Mouse (Mus musculus): ENCODE results near the gene Sipa1l3. TPM values are rescaled to one million over a fixed set of nuclear protein-coding genes. Genes with fewer than 3 reads are reported as not detected.

Gene Sipa1l3
- polyA plus RNA-seq, 1 experiment from 2014 or later, result 9.7 TPM

DNA sequence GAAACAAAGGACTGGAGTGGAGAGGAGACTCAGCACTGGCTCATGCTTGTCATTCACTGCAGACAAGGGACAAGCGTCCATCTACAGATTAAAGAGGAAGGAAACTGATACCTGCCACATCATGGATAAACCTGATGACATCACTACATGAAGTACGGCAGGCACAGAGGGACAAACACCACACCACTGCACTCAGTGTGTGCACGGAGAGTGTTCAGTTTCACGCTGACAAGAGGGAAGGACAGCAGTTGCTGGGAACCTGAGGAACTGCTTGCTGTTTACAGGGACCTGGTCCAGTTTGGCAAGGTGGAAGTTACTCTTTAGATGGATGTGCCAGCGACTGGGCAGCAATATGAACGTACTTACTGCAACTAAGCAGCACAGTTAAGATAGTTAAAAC is 62.9 kb downstream of the Sipa1l3 start:
- Histone ChIP-seq H3K36me3 (ENCODE audit: control insufficient read depth, insufficient read depth, low read length) (no peaks in the 10 kb centered on the region), H3K4me3 (ENCODE audit: low read depth, low read length) (no peak overlapping the region), H3K4me2 (replicated peaks; ENCODE audit: low read depth) (no peak overlapping the region), H3K9me3 (ENCODE audit: control insufficient read depth, low read length) (no peaks in the 10 kb centered on the region), H3K27me3 (ENCODE audit: control insufficient read depth, insufficient read depth, low read length) (no peaks in the 10 kb centered on the region), H3K9ac (ENCODE audit: low read length) (no peak overlapping the region), H3K27ac (replicated peaks) (no peak overlapping the region), H3K4me1 (replicated peaks; ENCODE audit: control insufficient read depth, insufficient read depth) (peaks cover 10% of the 10 kb centered on the region; the same call in 1 of the 2 replicates)
- TF ChIP-seq CTCF (IDR thresholded peaks at IDR 0.05; ENCODE audit: low read depth) (no peak), EP300 (optimal IDR thresholded peaks at IDR 0.05) (no peak)
- DNase-seq (ENCODE audit: low spot score) (no peak), ATAC-seq (ENCODE audit: low FRiP score, low TSS enrichment) (no peak)
- 59% methylated on average over 6 of the region's 6 CpGs for WGBS

DNA sequence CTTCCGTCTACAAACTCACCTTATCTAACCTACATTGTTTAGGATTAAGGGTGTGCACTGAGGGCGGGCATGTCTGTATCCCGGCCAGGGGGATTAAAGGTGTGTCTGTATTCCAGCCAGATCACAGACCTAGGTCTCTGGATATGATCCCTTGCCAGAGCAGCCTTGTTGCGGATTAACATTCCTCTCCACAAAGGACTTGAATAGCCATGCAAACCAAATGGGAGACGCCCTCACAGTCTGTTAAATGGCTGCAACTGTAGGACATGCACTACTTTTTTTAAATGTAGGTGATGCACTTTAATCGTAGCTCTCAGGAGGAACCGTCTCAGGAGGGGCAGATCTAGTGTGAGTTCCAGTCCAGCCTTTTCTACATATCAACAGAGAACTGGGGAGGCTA is 63.5 kb downstream of the Sipa1l3 start:
- ATAC-seq (ENCODE audit: low FRiP score, low TSS enrichment), result no peak
- H3K27me3 ChIP-seq (ENCODE audit: control insufficient read depth, insufficient read depth, low read length), result no peaks in the 10 kb centered on the region
- H3K9ac ChIP-seq (ENCODE audit: low read length), result no peak overlapping the region
- H3K4me1 ChIP-seq (replicated peaks; ENCODE audit: control insufficient read depth, insufficient read depth), result peaks cover 10% of the 10 kb centered on the region; the same call in 1 of the 2 replicates
- H3K4me2 ChIP-seq (replicated peaks; ENCODE audit: low read depth), result no peak overlapping the region
- H3K27ac ChIP-seq (replicated peaks), result no peak overlapping the region
- 43% methylated on average over 7 of the region's 7 CpGs for WGBS
- DNase-seq (ENCODE audit: low spot score), result no peak
- no peak overlapping the region for H3K4me3 ChIP-seq (ENCODE audit: low read depth, low read length)
- no peaks in the 10 kb centered on the region for H3K9me3 ChIP-seq (ENCODE audit: control insufficient read depth, low read length)
- H3K36me3 ChIP-seq (ENCODE audit: control insufficient read depth, insufficient read depth, low read length), result no peaks in the 10 kb centered on the region
- TF ChIP-seq EP300 (optimal IDR thresholded peaks at IDR 0.05) (no peak), CTCF (IDR thresholded peaks at IDR 0.05; ENCODE audit: low read depth) (no peak)

- no peak overlapping the region for H3K4me3 ChIP-seq (ENCODE audit: low read depth, low read length)
- H3K4me2 ChIP-seq (replicated peaks; ENCODE audit: low read depth), result peak overlapping the region; percentile 34; the same call in 1 of the 2 replicates
- H3K9ac ChIP-seq (ENCODE audit: low read length), result 0 out of 2 replicates have a peak overlapping the region, but pooled peaks have one; percentile 4
- no peak for TF ChIP-seq CTCF (IDR thresholded peaks at IDR 0.05; ENCODE audit: low read depth)
- peak; percentile 9 for TF ChIP-seq EP300 (optimal IDR thresholded peaks at IDR 0.05)
- WGBS, result 26% methylated on average over 18 of the region's 18 CpGs
- no peaks in the 10 kb centered on the region for H3K36me3 ChIP-seq (ENCODE audit: control insufficient read depth, insufficient read depth, low read length)
- DNase-seq (ENCODE audit: low spot score) (peak; percentile 47), ATAC-seq (ENCODE audit: low FRiP score, low TSS enrichment) (peak; percentile 43; the same call in 1 of the 2 replicates)
- peak overlapping the region; percentile 83 for H3K27ac ChIP-seq (replicated peaks)
- peaks cover 10% of the 10 kb centered on the region; the same call in 1 of the 2 replicates for H3K4me1 ChIP-seq (replicated peaks; ENCODE audit: control insufficient read depth, insufficient read depth)
- H3K27me3 ChIP-seq (ENCODE audit: control insufficient read depth, insufficient read depth, low read length), result no peaks in the 10 kb centered on the region
- H3K9me3 ChIP-seq (ENCODE audit: control insufficient read depth, low read length), result no peaks in the 10 kb centered on the region
These were observed 65.3 kb downstream of the Sipa1l3 start for GRCm38 (mm10) chr7:29452991-29453741.

DNA sequence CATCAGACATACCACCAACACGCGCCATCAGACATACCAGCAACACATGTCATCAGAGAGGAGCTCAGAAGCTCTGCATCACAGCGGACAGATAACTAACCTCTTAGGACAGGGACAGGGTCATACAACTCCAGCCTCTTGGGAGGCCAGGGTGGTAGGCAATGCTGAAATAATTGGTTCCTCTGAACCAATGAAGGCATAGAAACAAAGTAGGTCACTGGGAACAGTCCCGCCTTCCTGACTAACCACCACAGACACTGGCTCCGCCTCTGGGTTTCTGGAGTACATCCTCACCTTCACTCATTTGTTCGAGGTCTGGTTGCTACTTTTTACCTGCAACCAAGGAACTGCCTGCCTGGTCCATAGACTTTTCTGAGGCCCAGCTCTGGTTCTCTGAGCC is 66.1 kb downstream of the Sipa1l3 start:
- H3K27ac ChIP-seq (replicated peaks), result peak overlapping the region; percentile 83
- no peaks in the 10 kb centered on the region for H3K27me3 ChIP-seq (ENCODE audit: control insufficient read depth, insufficient read depth, low read length)
- H3K4me3 ChIP-seq (ENCODE audit: low read depth, low read length), result no peak overlapping the region
- H3K4me1 ChIP-seq (replicated peaks; ENCODE audit: control insufficient read depth, insufficient read depth), result peaks cover 5% of the 10 kb centered on the region; the same call in 1 of the 2 replicates
- DNase-seq (ENCODE audit: low spot score) (no peak), ATAC-seq (ENCODE audit: low FRiP score, low TSS enrichment) (no peak)
- TF ChIP-seq CTCF (IDR thresholded peaks at IDR 0.05; ENCODE audit: low read depth) (no peak), EP300 (optimal IDR thresholded peaks at IDR 0.05) (no peak)
- no peak overlapping the region for H3K4me2 ChIP-seq (replicated peaks; ENCODE audit: low read depth)
- H3K36me3 ChIP-seq (ENCODE audit: control insufficient read depth, insufficient read depth, low read length), result no peaks in the 10 kb centered on the region
- H3K9ac ChIP-seq (ENCODE audit: low read length), result no peak overlapping the region
- H3K9me3 ChIP-seq (ENCODE audit: control insufficient read depth, low read length), result no peaks in the 10 kb centered on the region
- WGBS, result 82% methylated on average over 6 of the region's 6 CpGs

DNA sequence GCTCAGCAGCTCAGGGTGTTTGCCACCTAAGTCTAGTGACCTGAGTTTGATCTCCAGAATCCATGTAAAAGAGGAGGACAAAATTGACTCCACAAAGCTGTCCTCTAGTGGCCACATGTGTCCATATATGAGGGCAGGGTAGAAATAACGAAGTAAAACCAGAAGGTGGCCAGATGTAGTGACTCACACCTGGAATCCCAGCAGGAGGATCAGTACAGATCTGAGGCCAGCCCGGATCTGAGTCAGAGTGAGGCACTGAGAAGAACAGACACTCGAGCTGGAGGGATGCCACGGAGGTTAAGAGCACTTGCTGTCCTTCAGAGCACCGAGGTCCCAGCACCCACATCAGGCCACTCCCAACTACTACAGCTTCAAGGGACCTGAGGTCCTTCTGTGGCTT is 68.3 kb downstream of the Sipa1l3 start:
- DNase-seq (ENCODE audit: low spot score) (no peak), ATAC-seq (ENCODE audit: low FRiP score, low TSS enrichment) (no peak)
- H3K4me1 ChIP-seq (replicated peaks; ENCODE audit: control insufficient read depth, insufficient read depth), result peaks cover 5% of the 10 kb centered on the region; the same call in 1 of the 2 replicates
- WGBS, result 54% methylated on average over 5 of the region's 5 CpGs
- no peaks in the 10 kb centered on the region for H3K27me3 ChIP-seq (ENCODE audit: control insufficient read depth, insufficient read depth, low read length)
- H3K9ac ChIP-seq (ENCODE audit: low read length), result no peak overlapping the region
- H3K36me3 ChIP-seq (ENCODE audit: control insufficient read depth, insufficient read depth, low read length), result no peaks in the 10 kb centered on the region
- H3K9me3 ChIP-seq (ENCODE audit: control insufficient read depth, low read length), result no peaks in the 10 kb centered on the region
- H3K4me2 ChIP-seq (replicated peaks; ENCODE audit: low read depth), result no peak overlapping the region
- no peak overlapping the region for H3K27ac ChIP-seq (replicated peaks)
- TF ChIP-seq CTCF (IDR thresholded peaks at IDR 0.05; ENCODE audit: low read depth) (peak; percentile 53), EP300 (optimal IDR thresholded peaks at IDR 0.05) (no peak)
- no peak overlapping the region for H3K4me3 ChIP-seq (ENCODE audit: low read depth, low read length)

DNA sequence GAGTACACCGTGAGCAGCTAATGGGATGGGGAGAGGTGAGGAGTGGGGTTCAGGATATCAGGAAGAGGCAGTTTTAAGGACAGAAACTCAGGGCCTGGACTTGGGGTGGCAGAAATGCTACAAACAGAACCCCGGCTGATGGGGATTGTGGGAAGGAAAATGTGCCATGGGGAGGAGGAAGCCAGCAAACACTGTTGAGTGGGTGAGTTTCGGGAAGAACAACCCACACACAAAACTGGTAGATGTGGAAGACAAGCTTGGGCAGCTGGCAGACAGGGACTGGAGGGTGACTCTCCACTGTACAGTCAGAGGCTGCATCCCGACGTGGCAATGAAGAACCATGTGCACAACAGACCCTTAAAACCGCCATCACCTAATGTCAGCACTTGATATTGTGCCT is 69.6 kb downstream of the Sipa1l3 start:
- Histone ChIP-seq H3K9ac (ENCODE audit: low read length) (no peak overlapping the region), H3K27me3 (ENCODE audit: control insufficient read depth, insufficient read depth, low read length) (no peaks in the 10 kb centered on the region), H3K4me1 (replicated peaks; ENCODE audit: control insufficient read depth, insufficient read depth) (peaks cover 5% of the 10 kb centered on the region; the same call in 1 of the 2 replicates), H3K4me2 (replicated peaks; ENCODE audit: low read depth) (no peak overlapping the region), H3K36me3 (ENCODE audit: control insufficient read depth, insufficient read depth, low read length) (no peaks in the 10 kb centered on the region), H3K9me3 (ENCODE audit: control insufficient read depth, low read length) (no peaks in the 10 kb centered on the region), H3K27ac (replicated peaks) (no peak overlapping the region), H3K4me3 (ENCODE audit: low read depth, low read length) (no peak overlapping the region)
- 93% methylated on average over 6 of the region's 6 CpGs for WGBS
- no peak for ATAC-seq (ENCODE audit: low FRiP score, low TSS enrichment)
- no peak for TF ChIP-seq EP300 (optimal IDR thresholded peaks at IDR 0.05)
- TF ChIP-seq CTCF (IDR thresholded peaks at IDR 0.05; ENCODE audit: low read depth), result no peak
- no peak for DNase-seq (ENCODE audit: low spot score)

All from stomach, postnatal 0 days (tissue).